Mouse (Mus musculus): ENCODE data around the gene Gm20877. TPM values are rescaled to one million over a fixed set of nuclear protein-coding genes. Genes with fewer than 3 reads are reported as not detected.

Gm20877 gene
- not detected for polyA plus RNA-seq (2014; fragmentation: Illumina TruSeq; extraction: RNeasy Lipid Tissue Mini Kit (QIAGEN cat#74804); ENCODE audit: low read depth, low replicate concordance)

GRCm38 (mm10) chrY:17093573-17093972, at the start of gene Gm20877:
Gene Gm20877, plus strand, starts transcription at chrY:17093873.

